Mouse (Mus musculus): ENCODE measurements around the gene Ipp. TPM values are rescaled to one million over a fixed set of nuclear protein-coding genes. Genes with fewer than 3 reads are reported as not detected.

Gene Ipp
- polyA plus RNA-seq, 1 experiment from 2014 or later: 14.0 TPM

Other genes with a start within 250 kb of the Ipp start
- gene Mast2, start 43.4 kb upstream of the Ipp start, polyA plus RNA-seq (2015; fragmentation: Nextera tagmentation; extraction: Ambion mirVana): 13.0 and 14.3 TPM in 2 replicates
- gene Tmem69, start 48.4 kb downstream of the Ipp start, polyA plus RNA-seq (2015; fragmentation: Nextera tagmentation; extraction: Ambion mirVana): 26.5 and 26.7 TPM in 2 replicates
- 28.9 and 33.1 TPM in 2 replicates for gene Gpbp1l1, start 50.1 kb downstream of the Ipp start, polyA plus RNA-seq (2015; fragmentation: Nextera tagmentation; extraction: Ambion mirVana)
- 4.2 and 4.5 TPM in 2 replicates for gene Ccdc17, start 89.1 kb downstream of the Ipp start, polyA plus RNA-seq (2015; fragmentation: Nextera tagmentation; extraction: Ambion mirVana)
- 103 and 118 TPM in 2 replicates for gene Nasp, start 120.4 kb downstream of the Ipp start, polyA plus RNA-seq (2015; fragmentation: Nextera tagmentation; extraction: Ambion mirVana)
- gene Akr1a1, start 144.1 kb downstream of the Ipp start, polyA plus RNA-seq (2015; fragmentation: Nextera tagmentation; extraction: Ambion mirVana): 731 and 767 TPM in 2 replicates
- gene Prdx1, start 178.0 kb downstream of the Ipp start, polyA plus RNA-seq (2015; fragmentation: Nextera tagmentation; extraction: Ambion mirVana): 1,377 and 1,420 TPM in 2 replicates
- gene Mmachc, start 200.9 kb downstream of the Ipp start, polyA plus RNA-seq (2015; fragmentation: Nextera tagmentation; extraction: Ambion mirVana): 23.5 and 24.5 TPM in 2 replicates
- gene Ccdc163, start 201.0 kb downstream of the Ipp start, polyA plus RNA-seq (2015; fragmentation: Nextera tagmentation; extraction: Ambion mirVana): 23.9 and 27.7 TPM in 2 replicates
- 5.8 and 7.3 TPM in 2 replicates for gene Tesk2, start 213.4 kb downstream of the Ipp start, polyA plus RNA-seq (2015; fragmentation: Nextera tagmentation; extraction: Ambion mirVana)